Mouse (Mus musculus) limb, embryonic 14.5 days (tissue): ENCODE measurements around the gene Gm20388. TPM values are rescaled to one million over a fixed set of nuclear protein-coding genes. Genes with fewer than 3 reads are reported as not detected.

Source experiments
- ATAC-seq: fragments of 200-750 bp; cut with Nextera tagmentation; 2 replicates; pipeline ENCODE4 v1.8.0; 2017; ENCODE audit warnings: low read depth, moderate number of reproducible peaks, moderate TSS enrichment; ENCODE audit not compliant: low FRiP score
- DNase-seq: peaks from one replicate; pipeline ENCODE4 v3.0.0-alpha.2; 2015; ENCODE audit warnings: low spot score
- H3K27ac ChIP-seq: fragments of 300-500 bp; sonication (generic); replicated peaks from 2 replicates; pipeline ENCODE4 v1.5.1; 2014; ENCODE audit warnings: low read depth, mild to moderate bottlenecking, low read length, moderate library complexity, mixed read lengths
- H3K27me3 ChIP-seq: fragments of 300-500 bp; sonication (generic); 2 replicates; pipeline ENCODE4 v1.6.1; 2014; ENCODE audit warnings: low read length, mixed read lengths; ENCODE audit not compliant: control insufficient read depth, insufficient read depth
- H3K36me3 ChIP-seq: fragments of 300-500 bp; sonication (generic); 2 replicates; pipeline ENCODE4 v1.6.1; 2014; ENCODE audit warnings: mild to moderate bottlenecking, low read length, moderate library complexity, mixed read lengths; ENCODE audit not compliant: control insufficient read depth, insufficient read depth
- H3K4me1 ChIP-seq: fragments of 300-500 bp; sonication (generic); 2 replicates; pipeline ENCODE4 v1.6.1; 2014; ENCODE audit warnings: antibody characterized with exemption, low read length, mixed read lengths; ENCODE audit not compliant: control insufficient read depth, insufficient read depth
- H3K4me2 ChIP-seq: fragments of 300-500 bp; sonication (generic); replicated peaks from 2 replicates; pipeline ENCODE4 v1.6.1; 2014; ENCODE audit warnings: low read depth, mild to moderate bottlenecking, low read length, moderate library complexity; ENCODE audit not compliant: severe bottlenecking
- H3K4me3 ChIP-seq: fragments of 300-500 bp; sonication (generic); replicated peaks from 2 replicates; pipeline ENCODE4 v1.5.1; 2014; ENCODE audit warnings: low read length
- H3K9ac ChIP-seq: fragments of 300-500 bp; sonication (generic); 2 replicates; pipeline ENCODE4 v1.6.1; 2014; ENCODE audit warnings: mild to moderate bottlenecking, low read depth, low read length, moderate library complexity; ENCODE audit not compliant: severe bottlenecking
- H3K9me3 ChIP-seq: fragments of 300-500 bp; sonication (generic); 2 replicates; pipeline ENCODE4 v1.6.1; 2016; ENCODE audit warnings: low read length; ENCODE audit not compliant: control insufficient read depth
- POLR2A ChIP-seq: fragments of 200-500 bp; IDR thresholded peaks from 2 replicates; pipeline ENCODE4 v1.8.0; 2012; ENCODE audit warnings: inconsistent platforms, mild to moderate bottlenecking, moderate library complexity, borderline replicate concordance; ENCODE audit not compliant: insufficient read depth, insufficient read length; ENCODE audit errors: extremely low read depth
- WGBS: fragments of 180-500 bp; shearing (Covaris S2); extraction: QIAGEN DNeasy Blood & Tissue Kit; methylation state at CpG from one replicate; pipeline ENCODE4 v1.1.7; 2014; 5-methylcytosine and 5-hydroxymethylcytosine counted together
- polyA plus RNA-seq, 2 experiments: library from polyadenylated mRNA; depleted of rRNA in 1 of 2; stranded (reverse) in 1 of 2; unstranded in 1 of 2; fragments of >200 nt; fragmentation: Nextera tagmentation in 1 of 2; extraction: Ambion mirVana in 1 of 2; gene quantifications; 2 replicates each; pipeline versions ENCODE4 v1.2.1 to v1.2.3; 2012 to 2014

Gene Gm20388
- polyA plus RNA-seq, 2 experiments, result 1.9 to 49.9 TPM

- ATAC-seq (peak; percentile 67), DNase-seq (no peak)
- Histone ChIP-seq H3K4me3 (no peak overlapping the region), H3K27ac (no peak overlapping the region), H3K4me2 (no peak overlapping the region), H3K36me3 (peaks cover 20% of the 10 kb centered on the region), H3K4me1 (no peaks in the 10 kb centered on the region), H3K27me3 (no peaks in the 10 kb centered on the region), H3K9me3 (no peaks in the 10 kb centered on the region), H3K9ac (no peak overlapping the region)
- WGBS, result 82% methylated on average over 18 of the region's 18 CpGs
- TF ChIP-seq POLR2A, result no peak
These were observed 2882.9 kb downstream of the Gm20388 start for GRCm38 (mm10) chr8:122793375-122794174.

- DNase-seq (no peak), ATAC-seq (no peak)
- Histone ChIP-seq H3K4me3 (no peak overlapping the region), H3K4me1 (no peaks in the 10 kb centered on the region), H3K4me2 (no peak overlapping the region), H3K36me3 (peaks cover 17% of the 10 kb centered on the region), H3K9me3 (no peaks in the 10 kb centered on the region), H3K9ac (no peak overlapping the region), H3K27me3 (no peaks in the 10 kb centered on the region), H3K27ac (no peak overlapping the region)
- WGBS, result 88% methylated on average over 5 of the region's 5 CpGs
- TF ChIP-seq POLR2A, result no peak
These were observed 2883.5 kb downstream of the Gm20388 start for GRCm38 (mm10) chr8:122794175-122794454.

GRCm38 (mm10) chr8:122803906-122804761, 2893.5 kb downstream of the Gm20388 start:
- ATAC-seq (no peak), DNase-seq (no peak)
- Histone ChIP-seq H3K27ac (no peak overlapping the region), H3K4me3 (no peak overlapping the region), H3K4me1 (peaks cover 15% of the 10 kb centered on the region), H3K9ac (0 out of 2 replicates have a peak overlapping the region, but pooled peaks have one; percentile 12), H3K36me3 (peaks cover 14% of the 10 kb centered on the region), H3K27me3 (no peaks in the 10 kb centered on the region), H3K9me3 (no peaks in the 10 kb centered on the region), H3K4me2 (no peak overlapping the region)
- WGBS, result 30% methylated on average over 15 of the region's 15 CpGs
- no peak for TF ChIP-seq POLR2A

GRCm38 (mm10) chr8:122805349-122805748, 2894.7 kb downstream of the Gm20388 start:
- Histone ChIP-seq H3K27ac (no peak overlapping the region), H3K4me3 (no peak overlapping the region), H3K27me3 (no peaks in the 10 kb centered on the region), H3K9ac (no peak overlapping the region), H3K4me1 (peaks cover 15% of the 10 kb centered on the region), H3K9me3 (no peaks in the 10 kb centered on the region), H3K36me3 (peaks cover 14% of the 10 kb centered on the region), H3K4me2 (no peak overlapping the region)
- WGBS, result 31% methylated on average over 3 of the region's 3 CpGs
- ATAC-seq (no peak), DNase-seq (peak; percentile 21)
- TF ChIP-seq POLR2A, result no peak

- no peak overlapping the region for H3K4me2 ChIP-seq
- WGBS, result 55% methylated on average over 7 of the region's 7 CpGs
- no peak overlapping the region for H3K27ac ChIP-seq
- TF ChIP-seq POLR2A, result no peak
- no peak overlapping the region for H3K4me3 ChIP-seq
- no peaks in the 10 kb centered on the region for H3K27me3 ChIP-seq
- peaks cover 15% of the 10 kb centered on the region for H3K4me1 ChIP-seq
- DNase-seq (no peak), ATAC-seq (no peak)
- H3K9ac ChIP-seq, result 0 out of 2 replicates have a peak overlapping the region, but pooled peaks have one; percentile 8
- H3K36me3 ChIP-seq, result peaks cover 25% of the 10 kb centered on the region
- no peaks in the 10 kb centered on the region for H3K9me3 ChIP-seq
These were observed 2896.4 kb downstream of the Gm20388 start for GRCm38 (mm10) chr8:122806956-122807538.
